Mouse (Mus musculus) liver, embryonic 12.5 days (tissue): Measurements from ENCODE around the gene Rnaseh2a. TPM values are rescaled to one million over a fixed set of nuclear protein-coding genes. Genes with fewer than 3 reads are reported as not detected.
A peak's percentile ranks its signal among the peaks of the same experiment; 100 is the strongest.

ENCODE experiments used
- ATAC-seq: fragments of 200-750 bp; cut with Nextera tagmentation; 2 replicates; pipeline ENCODE4 v1.8.0; 2017; ENCODE audit warnings: moderate number of reproducible peaks, mild to moderate bottlenecking, moderate library complexity
- H3K27ac ChIP-seq: fragments of 300-500 bp; sonication (generic); 2 replicates; pipeline ENCODE4 v1.5.1; 2016; ENCODE audit warnings: mild to moderate bottlenecking
- H3K27me3 ChIP-seq: fragments of 300-500 bp; sonication (generic); replicated peaks from 2 replicates; pipeline ENCODE4 v1.6.1; 2016; ENCODE audit warnings: mild to moderate bottlenecking, moderate library complexity
- H3K36me3 ChIP-seq: fragments of 300-500 bp; sonication (generic); 2 replicates; pipeline ENCODE4 v1.6.1; 2016; ENCODE audit warnings: mild to moderate bottlenecking, moderate library complexity
- H3K4me1 ChIP-seq: fragments of 300-500 bp; sonication (generic); 2 replicates; pipeline ENCODE4 v1.6.1; 2016
- H3K4me2 ChIP-seq: fragments of 300-500 bp; sonication (generic); 2 replicates; pipeline ENCODE4 v1.6.1; 2016; ENCODE audit warnings: mild to moderate bottlenecking, moderate library complexity
- H3K4me3 ChIP-seq: fragments of 300-500 bp; sonication (generic); 2 replicates; pipeline ENCODE4 v1.5.1; 2016; ENCODE audit warnings: mild to moderate bottlenecking, moderate library complexity
- H3K9ac ChIP-seq: fragments of 300-500 bp; sonication (generic); 2 replicates; pipeline ENCODE4 v1.6.1; 2016; ENCODE audit warnings: mild to moderate bottlenecking, moderate library complexity
- H3K9me3 ChIP-seq: fragments of 300-500 bp; sonication (generic); replicated peaks from 2 replicates; pipeline ENCODE4 v1.6.1; 2016; ENCODE audit warnings: mild to moderate bottlenecking, moderate library complexity
- WGBS: fragments of 180-500 bp; shearing (Covaris S2); methylation state at CpG from one replicate; pipeline ENCODE4 v1.1.7; 2016; ENCODE audit not compliant: insufficient replicate concordance; 5-methylcytosine and 5-hydroxymethylcytosine counted together
- polyA plus RNA-seq: library from polyadenylated mRNA; unstranded; fragments of >200 nt; fragmentation: Nextera tagmentation; extraction: Ambion mirVana; gene quantifications from 2 replicates; pipeline ENCODE4 v1.2.1, GENCODE M21; 2016

Gene Rnaseh2a
- polyA plus RNA-seq, 1 experiment from 2014 or later = 150 TPM

DNA sequence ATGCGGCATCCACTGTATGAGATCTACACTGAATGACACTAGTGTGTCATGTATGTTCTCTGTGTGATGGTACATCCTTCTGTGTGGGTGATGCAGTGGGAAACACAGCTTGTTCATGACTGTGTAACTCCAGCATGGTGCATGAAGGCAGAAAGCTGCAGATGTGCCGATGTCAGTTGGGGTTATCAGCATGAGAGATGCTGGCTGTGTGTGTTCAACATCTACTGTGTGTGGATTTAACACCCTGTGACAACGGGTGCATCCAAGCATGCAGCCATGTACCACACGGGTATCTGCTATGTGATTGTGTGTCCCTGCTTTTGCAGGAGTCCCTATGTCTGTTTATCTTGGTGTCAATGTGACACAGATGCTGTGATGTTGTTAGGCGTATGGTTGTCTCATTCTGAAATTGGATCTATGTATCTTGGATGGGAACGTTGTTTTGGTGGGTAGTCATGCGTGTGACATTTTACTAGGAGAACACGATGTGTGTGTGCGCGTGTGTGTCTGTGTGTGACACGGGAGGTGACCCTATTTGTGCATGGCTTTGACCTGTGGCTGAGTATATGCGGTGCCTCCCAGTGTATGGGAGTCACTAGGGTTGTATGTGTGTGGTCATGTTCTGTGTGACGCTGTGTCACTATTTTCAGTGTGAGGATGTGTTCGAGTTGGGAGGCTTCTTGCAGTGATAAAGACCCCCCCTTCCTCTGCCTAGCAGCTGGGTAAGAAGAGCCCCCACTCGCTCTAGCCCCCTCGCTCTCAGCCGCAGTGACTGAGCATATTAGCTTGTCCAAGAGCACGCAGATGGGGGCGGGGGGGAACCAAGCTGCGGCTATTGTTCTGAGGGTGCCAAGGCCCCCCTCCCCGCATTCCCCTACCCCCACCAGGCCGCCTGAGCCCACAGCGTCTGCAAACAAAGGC is 33.3 kb downstream of the Rnaseh2a start:
- ATAC-seq = peak; percentile 12; the same call in 1 of the 2 replicates
- H3K4me3 ChIP-seq = peak overlapping the region; percentile 55
- no peak overlapping the region for H3K9ac ChIP-seq
- H3K4me1 ChIP-seq = peaks cover 38% of the 10 kb centered on the region
- no peaks in the 10 kb centered on the region for H3K9me3 ChIP-seq
- H3K4me2 ChIP-seq = peak overlapping the region; percentile 82
- H3K27me3 ChIP-seq = peaks cover 99% of the 10 kb centered on the region
- no peak overlapping the region for H3K27ac ChIP-seq
- no peaks in the 10 kb centered on the region for H3K36me3 ChIP-seq
- WGBS = 21% methylated on average over 23 of the region's 23 CpGs

- Histone ChIP-seq H3K27me3 (peaks cover 99% of the 10 kb centered on the region), H3K4me3 (no peak overlapping the region), H3K27ac (no peak overlapping the region), H3K9ac (no peak overlapping the region), H3K4me1 (peaks cover 38% of the 10 kb centered on the region), H3K4me2 (no peak overlapping the region), H3K36me3 (no peaks in the 10 kb centered on the region), H3K9me3 (no peaks in the 10 kb centered on the region)
- no peak for ATAC-seq
- WGBS = 4% methylated on average over 14 of the region's 14 CpGs
Measured at GRCm38 (mm10) chr8:84935489-84935888, 34.1 kb downstream of the Rnaseh2a start.

DNA sequence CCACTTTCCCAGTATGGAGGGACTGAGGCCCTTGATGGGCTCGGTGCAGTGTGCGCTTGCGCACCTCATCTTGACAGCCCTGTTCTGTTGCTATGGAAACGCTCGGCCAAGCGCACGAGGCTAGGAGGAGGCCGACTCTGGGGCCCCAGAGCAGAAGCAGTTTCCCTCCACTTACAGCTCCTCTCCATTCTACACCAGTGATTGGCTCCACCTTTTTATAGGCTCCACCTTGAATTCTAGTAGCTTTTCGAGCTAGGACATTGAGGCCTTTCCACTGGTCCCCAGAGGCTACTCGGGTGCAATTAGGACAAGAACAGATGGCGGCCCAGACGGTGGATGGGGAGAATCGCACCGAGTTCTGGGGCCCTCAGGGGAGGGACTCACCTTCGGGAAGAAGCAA is 34.7 kb downstream of the Rnaseh2a start:
- no peak overlapping the region for H3K4me3 ChIP-seq
- no peak overlapping the region for H3K9ac ChIP-seq
- 0 out of 2 replicates have a peak overlapping the region, but pooled peaks have one; percentile 0 for H3K4me2 ChIP-seq
- H3K9me3 ChIP-seq = no peaks in the 10 kb centered on the region
- H3K27ac ChIP-seq = no peak overlapping the region
- WGBS = 5% methylated on average over 15 of the region's 15 CpGs
- no peaks in the 10 kb centered on the region for H3K36me3 ChIP-seq
- ATAC-seq = no peak
- peaks cover 99% of the 10 kb centered on the region for H3K27me3 ChIP-seq
- peaks cover 38% of the 10 kb centered on the region for H3K4me1 ChIP-seq

DNA sequence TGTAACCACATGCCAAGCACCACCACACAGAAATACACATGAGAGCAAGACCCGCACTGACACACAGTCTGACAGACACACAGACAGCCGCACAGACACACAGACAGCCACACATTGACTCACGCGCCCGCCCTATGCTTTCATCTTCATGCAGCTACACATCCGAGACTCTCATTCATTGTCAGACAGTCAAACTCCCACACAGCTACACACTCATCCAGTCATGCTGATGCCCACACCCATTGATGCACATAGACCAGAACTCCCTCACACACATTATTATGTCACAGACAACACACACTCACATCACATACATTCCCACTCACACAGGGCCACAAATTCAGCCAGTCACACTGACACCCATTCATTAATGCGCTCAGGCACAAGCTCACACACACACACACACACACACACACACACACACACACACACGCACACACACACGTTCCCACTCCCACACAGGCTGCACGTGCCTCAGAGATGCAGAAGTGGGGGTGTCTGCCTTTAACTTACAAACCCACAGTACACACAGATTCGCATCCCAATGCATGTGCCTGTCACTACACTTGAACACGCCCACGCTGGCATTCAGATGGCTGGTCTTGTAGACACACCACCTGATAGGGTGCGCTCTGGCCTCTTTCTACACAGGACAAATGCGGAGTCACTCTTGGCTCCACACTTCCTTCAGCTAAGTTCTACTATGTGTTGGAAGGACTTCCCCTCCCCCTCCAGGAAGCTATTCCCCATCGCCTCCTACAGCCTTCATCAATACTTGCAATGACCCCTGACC is 35.6 kb downstream of the Rnaseh2a start:
- 69% methylated on average over 16 of the region's 16 CpGs for WGBS

GRCm38 (mm10) chr8:84930582-84930981 is 39.0 kb downstream of the Rnaseh2a start:
- Histone ChIP-seq H3K27ac (no peak overlapping the region), H3K4me2 (no peak overlapping the region), H3K9me3 (no peaks in the 10 kb centered on the region), H3K4me1 (peaks cover 23% of the 10 kb centered on the region), H3K9ac (no peak overlapping the region), H3K4me3 (no peak overlapping the region), H3K36me3 (no peaks in the 10 kb centered on the region), H3K27me3 (peaks cover 95% of the 10 kb centered on the region)
- no peak for ATAC-seq
- 72% methylated on average over 13 of the region's 13 CpGs for WGBS

More for the DNA sequence above, 35.6 kb downstream of the Rnaseh2a start:
- H3K9me3 ChIP-seq = no peaks in the 10 kb centered on the region
- no peaks in the 10 kb centered on the region for H3K36me3 ChIP-seq
- H3K4me2 ChIP-seq = no peak overlapping the region
- H3K4me1 ChIP-seq = peaks cover 41% of the 10 kb centered on the region
- H3K9ac ChIP-seq = no peak overlapping the region
- no peak overlapping the region for H3K27ac ChIP-seq
- H3K27me3 ChIP-seq = peaks cover 99% of the 10 kb centered on the region
- no peak overlapping the region for H3K4me3 ChIP-seq
- no peak for ATAC-seq

DNA sequence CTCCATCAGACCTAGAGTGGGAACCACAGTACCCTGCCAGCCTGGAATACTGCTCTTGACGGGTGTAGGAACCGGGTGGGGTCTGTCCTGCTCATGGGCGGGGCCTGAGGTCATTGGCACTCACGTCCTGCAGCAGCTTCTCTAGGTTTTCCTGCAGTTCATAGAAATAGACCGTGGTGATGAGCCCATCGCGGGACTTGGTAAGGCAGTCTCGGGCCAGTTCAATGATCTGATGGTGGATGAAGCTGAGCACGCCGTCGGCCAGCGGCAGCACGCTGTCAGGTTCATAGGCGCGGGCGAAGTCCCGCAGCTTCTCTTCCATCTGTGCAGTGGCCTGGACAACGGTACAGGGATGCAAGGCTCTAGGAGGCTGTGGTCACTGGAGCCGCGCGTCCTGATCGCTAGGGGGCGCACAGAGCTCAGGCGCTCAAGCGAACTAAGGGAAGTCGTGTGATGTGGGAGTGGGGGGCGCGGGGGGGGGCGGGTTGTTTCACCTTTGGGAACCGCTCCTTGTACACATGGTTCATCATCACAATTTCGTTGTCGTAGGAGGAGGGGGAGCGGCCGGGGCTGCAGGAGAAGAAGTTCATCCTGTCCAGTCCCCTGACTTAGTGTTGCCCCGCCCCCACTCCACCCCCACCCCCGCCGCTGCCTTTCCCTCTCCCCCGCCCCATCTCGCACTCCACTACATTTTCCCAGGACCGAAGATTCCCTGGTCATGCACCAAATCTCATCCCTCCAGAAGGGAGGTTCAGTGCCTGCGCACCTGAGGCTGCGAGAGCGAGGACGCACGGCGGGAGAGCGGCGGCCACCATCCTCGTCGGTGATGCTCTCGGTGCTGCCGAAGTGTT is 40.9 kb downstream of the Rnaseh2a start:
- no peak overlapping the region for H3K27ac ChIP-seq
- H3K27me3 ChIP-seq = peaks cover 92% of the 10 kb centered on the region
- 7% methylated on average over 46 of the region's 52 CpGs for WGBS

GRCm38 (mm10) chr8:84927513-84927912 is 42.1 kb downstream of the Rnaseh2a start:
- Histone ChIP-seq H3K27ac (no peak overlapping the region), H3K4me2 (no peak overlapping the region), H3K36me3 (no peaks in the 10 kb centered on the region), H3K27me3 (peaks cover 88% of the 10 kb centered on the region), H3K9me3 (no peaks in the 10 kb centered on the region), H3K9ac (no peak overlapping the region), H3K4me3 (no peak overlapping the region), H3K4me1 (peaks cover 8% of the 10 kb centered on the region)
- whole genome bisulfite sequencing = 56% methylated on average over 1 of the region's 1 CpGs
- ATAC-seq = no peak

More for the DNA sequence above, 40.9 kb downstream of the Rnaseh2a start:
- Histone ChIP-seq H3K36me3 (no peaks in the 10 kb centered on the region), H3K4me1 (peaks cover 8% of the 10 kb centered on the region), H3K4me3 (peak overlapping the region; percentile 10; the same call in 1 of the 2 replicates), H3K4me2 (peak overlapping the region; percentile 54), H3K9ac (no peak overlapping the region), H3K9me3 (no peaks in the 10 kb centered on the region)
- peak; percentile 53; the same call in 1 of the 2 replicates for ATAC-seq

- no peaks in the 10 kb centered on the region for H3K36me3 ChIP-seq
- no peak overlapping the region for H3K4me3 ChIP-seq
- H3K4me1 ChIP-seq = peaks cover 8% of the 10 kb centered on the region
- peaks cover 75% of the 10 kb centered on the region for H3K27me3 ChIP-seq
- no peak overlapping the region for H3K4me2 ChIP-seq
- H3K9ac ChIP-seq = no peak overlapping the region
- H3K27ac ChIP-seq = no peak overlapping the region
- no peaks in the 10 kb centered on the region for H3K9me3 ChIP-seq
- 41% methylated on average over 7 of the region's 7 CpGs for WGBS
- ATAC-seq = no peak
Measured at GRCm38 (mm10) chr8:84925557-84925956, 44.0 kb downstream of the Rnaseh2a start.

- Histone ChIP-seq H3K4me2 (no peak overlapping the region), H3K27me3 (peaks cover 76% of the 10 kb centered on the region), H3K4me3 (no peak overlapping the region), H3K27ac (no peak overlapping the region), H3K4me1 (no peaks in the 10 kb centered on the region; the same call in 1 of the 2 replicates), H3K9ac (no peak overlapping the region), H3K9me3 (no peaks in the 10 kb centered on the region), H3K36me3 (no peaks in the 10 kb centered on the region)
- WGBS = 61% methylated on average over 2 of the region's 2 CpGs
- ATAC-seq = no peak
Measured at GRCm38 (mm10) chr8:84921596-84921995, 48.0 kb downstream of the Rnaseh2a start.

DNA sequence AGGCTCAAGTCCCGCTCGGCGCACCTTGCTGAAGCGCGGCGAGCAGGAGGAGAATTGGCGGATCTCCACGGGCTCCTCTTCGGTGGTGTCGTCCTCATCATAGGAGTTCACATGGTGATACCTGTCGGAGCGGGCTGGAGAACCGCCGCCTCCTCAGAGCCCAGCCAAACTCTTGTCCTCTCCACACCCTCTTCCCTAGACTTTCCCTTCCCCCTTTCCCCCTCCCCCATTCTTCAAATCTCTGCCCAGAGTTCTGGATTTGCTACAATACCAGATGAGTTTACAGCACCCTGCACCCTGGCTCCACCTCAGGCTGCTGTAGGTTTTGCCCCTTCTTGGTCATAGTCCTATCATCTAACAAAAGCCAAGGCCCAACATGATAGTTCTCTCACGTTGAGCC is 50.9 kb downstream of the Rnaseh2a start:
- ATAC-seq = no peak

DNA sequence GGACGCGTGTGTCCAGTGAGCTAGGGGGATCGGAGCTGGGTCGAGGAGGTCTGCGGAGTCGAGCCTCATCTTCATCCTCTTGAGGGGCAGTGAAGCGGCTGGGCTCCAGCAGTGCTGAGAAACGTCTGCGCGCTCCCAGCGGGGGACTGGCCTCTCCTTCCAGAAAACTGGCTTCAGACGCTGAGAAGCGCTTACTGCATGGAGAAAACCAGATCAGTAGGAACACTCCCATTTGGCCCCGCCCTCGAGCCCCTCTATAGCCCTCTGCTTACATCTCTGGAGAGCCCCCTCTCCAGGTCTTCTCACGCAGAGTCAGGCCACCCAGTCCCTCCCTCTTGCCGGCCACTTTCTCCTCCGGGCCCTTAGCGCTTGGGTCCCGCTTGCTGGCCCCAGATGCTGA is 51.8 kb downstream of the Rnaseh2a start:
- no peak for ATAC-seq
- 27% methylated on average over 20 of the region's 20 CpGs for WGBS

More for the DNA sequence above, 50.9 kb downstream of the Rnaseh2a start:
- Histone ChIP-seq H3K9me3 (no peaks in the 10 kb centered on the region), H3K27me3 (peaks cover 69% of the 10 kb centered on the region), H3K9ac (no peak overlapping the region), H3K4me3 (no peak overlapping the region), H3K36me3 (no peaks in the 10 kb centered on the region), H3K4me1 (peaks cover 4% of the 10 kb centered on the region), H3K4me2 (no peak overlapping the region), H3K27ac (no peak overlapping the region)
- 79% methylated on average over 15 of the region's 15 CpGs for WGBS

More for the DNA sequence above, 51.8 kb downstream of the Rnaseh2a start:
- Histone ChIP-seq H3K27ac (no peak overlapping the region), H3K4me3 (no peak overlapping the region), H3K4me1 (peaks cover 13% of the 10 kb centered on the region), H3K4me2 (no peak overlapping the region), H3K9me3 (no peaks in the 10 kb centered on the region), H3K9ac (no peak overlapping the region), H3K27me3 (peaks cover 72% of the 10 kb centered on the region), H3K36me3 (no peaks in the 10 kb centered on the region)
